Mouse (Mus musculus): Measurements from ENCODE around the gene Srsf10. TPM values are rescaled to one million over a fixed set of nuclear protein-coding genes. Genes with fewer than 3 reads are reported as not detected.

Gene Srsf10
- polyA plus RNA-seq, 1 experiment from 2014 or later = 56.2 TPM

DNA sequence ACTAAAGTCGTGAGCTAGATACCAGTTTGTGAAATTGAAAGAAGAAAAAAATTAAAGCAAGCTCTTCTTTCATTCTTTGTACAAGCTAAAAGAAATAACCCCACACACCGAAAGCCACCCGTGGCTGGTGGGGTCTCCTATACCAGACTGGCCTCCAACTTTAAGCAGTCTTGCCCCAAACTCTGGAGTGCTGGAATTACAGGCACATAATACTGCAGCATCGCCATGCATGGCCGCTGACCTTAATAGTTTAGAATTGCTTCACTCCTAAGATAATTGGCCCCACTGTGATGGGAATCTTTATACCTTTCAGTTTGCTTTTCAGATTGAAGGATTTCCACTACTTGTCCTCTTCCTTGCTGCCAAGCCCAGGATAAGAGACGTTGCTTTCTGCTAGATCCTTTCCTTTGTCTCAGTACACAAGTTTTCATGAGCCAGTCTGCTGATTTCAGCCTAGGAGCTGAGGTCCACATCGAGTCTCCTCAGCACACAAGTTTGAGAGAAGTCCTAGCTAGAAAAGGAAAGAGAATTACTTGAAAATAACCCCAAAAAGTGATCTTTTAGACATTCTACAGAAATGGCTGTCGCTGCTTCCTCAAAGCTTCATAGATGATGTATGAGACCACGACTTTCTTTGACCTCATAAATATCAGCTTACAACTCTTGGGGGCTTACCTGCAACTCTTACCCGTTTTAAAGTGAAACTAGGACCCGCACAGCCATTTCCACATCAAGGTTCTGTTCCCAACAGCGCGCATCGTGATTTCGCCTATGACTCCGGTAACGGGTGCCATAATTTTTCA is 17.2 kb downstream of the Srsf10 start:
- peaks cover 7% of the 10 kb centered on the region; the same call in 1 of the 2 replicates for H3K36me3 ChIP-seq (ENCODE audit: inconsistent target)
- peak overlapping the region; percentile 84 for H3K4me3 ChIP-seq (ENCODE audit: inconsistent target)
- 5% methylated on average over 17 of the region's 17 CpGs for WGBS (ENCODE audit: missing documents)
- H3K79me2 ChIP-seq (ENCODE audit: inconsistent target) = peaks cover 52% of the 10 kb centered on the region
- peak overlapping the region; percentile 92 for H3K27ac ChIP-seq

DNA sequence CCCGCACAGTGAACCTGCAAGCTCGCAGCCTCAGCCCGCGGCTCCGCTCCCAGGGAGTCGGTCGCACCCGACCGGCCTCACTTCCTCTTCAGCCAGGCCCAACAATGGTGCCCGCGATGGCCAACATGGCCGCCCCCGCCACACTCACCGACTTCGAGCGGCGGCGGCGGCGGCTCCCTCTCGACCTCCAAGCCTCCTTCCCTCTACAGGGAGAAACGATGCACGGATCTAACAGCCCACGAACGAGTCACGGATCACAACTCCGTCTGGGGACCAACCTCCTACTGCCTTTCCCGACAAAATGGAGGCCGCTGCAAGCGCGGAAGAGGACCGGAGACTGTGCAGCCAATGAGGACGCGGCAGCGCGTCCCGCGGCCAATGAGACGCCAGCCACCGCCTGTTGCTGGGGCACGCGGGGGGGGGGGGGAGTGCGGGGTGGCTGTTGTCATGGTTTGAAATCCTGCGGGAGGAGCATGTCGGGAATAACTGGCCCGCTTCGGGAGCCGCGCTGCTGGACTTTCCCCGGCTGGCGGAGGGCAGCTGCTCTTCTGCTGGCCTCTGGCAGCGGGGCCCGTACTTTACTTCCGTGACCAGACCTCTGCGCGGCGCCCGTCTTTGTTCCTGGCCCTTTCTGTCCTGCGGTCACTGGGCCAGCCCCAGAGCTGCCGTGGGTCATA is 18.1 kb downstream of the Srsf10 start, which contains the start of gene Pnrc2:
Pnrc2 (minus strand) TSS at position 325 of the 677 bp plus-strand sequence.
- Histone ChIP-seq H3K27ac (peak within 1 kb of the TSS; percentile 92), H3K36me3 (ENCODE audit: inconsistent target) (peaks cover 7% of the 10 kb centered on the region; the same call in 1 of the 2 replicates)
- under 1% methylated on average over 58 of the region's 60 CpGs for WGBS (ENCODE audit: missing documents)

DNA sequence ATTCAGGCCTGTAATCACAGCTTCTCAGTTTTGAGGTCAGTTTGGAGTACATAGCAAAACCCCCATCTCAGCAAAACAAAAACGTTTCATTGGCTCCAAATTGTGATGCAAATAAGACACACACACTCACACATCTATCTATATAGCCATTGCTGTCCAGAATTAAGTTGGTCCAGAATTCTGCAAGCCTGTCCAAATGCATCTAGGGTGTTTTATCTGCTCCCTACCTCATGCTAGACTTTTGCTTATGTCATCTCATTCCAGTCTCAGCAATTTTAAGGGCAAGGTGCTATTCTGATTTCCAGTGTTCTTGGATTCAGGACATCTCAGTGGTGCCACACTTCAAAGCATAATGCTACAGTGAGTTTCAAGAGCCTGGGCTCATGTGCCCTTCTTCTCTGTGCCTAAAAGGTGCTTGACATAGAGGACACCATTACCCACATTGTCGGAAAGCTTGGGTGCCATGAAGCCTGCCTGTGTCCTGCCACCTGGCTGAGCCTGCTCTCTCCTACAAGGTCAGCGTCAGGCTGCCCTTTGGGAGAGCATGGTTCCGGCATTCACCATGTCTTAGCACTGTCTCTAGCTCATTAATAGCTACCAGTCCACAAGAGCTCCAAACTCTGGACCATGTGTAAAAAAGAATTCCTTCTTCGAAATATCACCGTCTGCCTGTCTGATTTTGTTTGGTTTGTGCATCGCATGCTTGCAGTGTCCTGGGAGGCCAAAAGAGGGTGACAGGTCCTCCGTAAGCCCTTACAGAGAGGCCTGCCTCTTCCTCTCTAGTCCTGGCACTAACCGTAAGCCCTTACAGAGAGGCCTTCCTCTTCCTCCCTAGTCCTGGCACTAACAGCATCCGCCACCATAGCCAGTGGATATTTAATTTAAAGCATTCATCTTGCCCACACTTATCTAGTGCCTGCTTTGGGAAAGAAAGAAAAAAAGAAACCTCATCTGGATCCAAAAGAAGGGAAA is 19.3 kb downstream of the Srsf10 start:
- peaks cover 34% of the 10 kb centered on the region for H3K79me2 ChIP-seq (ENCODE audit: inconsistent target)
- peak overlapping the region; percentile 23 for H3K4me3 ChIP-seq (ENCODE audit: inconsistent target)
- peak overlapping the region; percentile 92 for H3K27ac ChIP-seq
- peaks cover 7% of the 10 kb centered on the region; the same call in 1 of the 2 replicates for H3K36me3 ChIP-seq (ENCODE audit: inconsistent target)
- WGBS (ENCODE audit: missing documents) = 59% methylated on average over 10 of the region's 10 CpGs

More for the DNA sequence above, 18.1 kb downstream of the Srsf10 start, which contains the start of gene Pnrc2:
- Histone ChIP-seq H3K4me3 (ENCODE audit: inconsistent target) (peak within 1 kb of the TSS; percentile 84), H3K79me2 (ENCODE audit: inconsistent target) (peaks cover 46% of the 10 kb centered on the region)

GRCm38 (mm10) chr4:135875546-135875945 is 20.0 kb downstream of the Srsf10 start:
- Histone ChIP-seq H3K79me2 (ENCODE audit: inconsistent target) (peaks cover 28% of the 10 kb centered on the region), H3K36me3 (ENCODE audit: inconsistent target) (peaks cover 7% of the 10 kb centered on the region; the same call in 1 of the 2 replicates), H3K27ac (peak overlapping the region; percentile 92), H3K4me3 (ENCODE audit: inconsistent target) (peak overlapping the region; percentile 3; the same call in 1 of the 2 replicates)
- 22% methylated on average over 7 of the region's 7 CpGs for WGBS (ENCODE audit: missing documents)

- Histone ChIP-seq H3K4me3 (ENCODE audit: inconsistent target) (peak overlapping the region; percentile 3; the same call in 1 of the 2 replicates), H3K27ac (peak overlapping the region; percentile 92), H3K79me2 (ENCODE audit: inconsistent target) (peaks cover 22% of the 10 kb centered on the region), H3K36me3 (ENCODE audit: inconsistent target) (peaks cover 7% of the 10 kb centered on the region; the same call in 1 of the 2 replicates)
- WGBS (ENCODE audit: missing documents) = 5% methylated on average over 9 of the region's 9 CpGs
Measured at GRCm38 (mm10) chr4:135875991-135876582, 20.5 kb downstream of the Srsf10 start.

DNA sequence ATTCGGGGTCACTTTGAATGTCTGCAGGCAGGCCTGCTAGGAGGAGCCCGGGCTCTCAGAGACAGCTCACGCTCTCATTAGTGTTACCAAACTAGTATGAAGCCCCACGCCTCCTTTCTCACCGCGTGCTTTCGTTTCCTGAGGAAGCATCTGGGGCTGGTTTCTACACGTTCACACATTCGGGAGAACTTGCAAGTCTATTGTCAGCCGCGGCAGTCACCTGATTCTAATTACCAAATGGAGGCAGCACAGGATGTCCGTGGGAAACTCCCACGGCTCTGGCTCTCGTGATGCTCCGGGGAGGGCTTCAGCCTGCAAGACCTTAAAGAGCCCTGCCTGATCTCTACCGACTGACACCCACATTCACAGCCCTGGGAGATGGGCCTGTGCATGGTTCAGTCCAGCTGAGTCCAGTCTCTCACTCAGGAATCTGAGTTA is 21.1 kb downstream of the Srsf10 start:
- Histone ChIP-seq H3K27ac (peak overlapping the region; percentile 92), H3K79me2 (ENCODE audit: inconsistent target) (peaks cover 17% of the 10 kb centered on the region), H3K36me3 (ENCODE audit: inconsistent target) (peaks cover 4% of the 10 kb centered on the region; the same call in 1 of the 2 replicates), H3K4me3 (ENCODE audit: inconsistent target) (peak overlapping the region; percentile 3; the same call in 1 of the 2 replicates)
- under 1% methylated on average over 16 of the region's 16 CpGs for WGBS (ENCODE audit: missing documents)

DNA sequence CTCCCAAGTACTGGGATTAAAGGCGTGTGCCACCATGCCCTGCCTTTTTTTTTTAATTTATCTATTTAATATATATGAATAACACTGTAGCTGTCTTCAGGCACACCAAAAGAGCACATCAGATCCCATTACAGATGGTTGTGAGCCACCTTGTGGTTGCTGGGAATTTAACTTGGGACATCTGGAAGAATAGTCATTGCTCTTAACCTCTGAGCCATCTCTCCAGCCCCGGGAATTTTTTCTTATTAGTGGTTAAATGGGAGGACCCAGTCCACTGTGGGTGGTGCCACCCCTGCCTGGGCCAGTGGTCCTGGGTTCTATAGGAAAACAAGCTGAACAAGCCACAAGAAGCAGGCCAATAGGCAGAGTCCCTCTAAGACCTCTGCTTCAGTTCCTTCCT is 22.2 kb downstream of the Srsf10 start:
- Histone ChIP-seq H3K27ac (no peak overlapping the region), H3K79me2 (ENCODE audit: inconsistent target) (peaks cover 6% of the 10 kb centered on the region), H3K36me3 (ENCODE audit: inconsistent target) (no peaks in the 10 kb centered on the region), H3K4me3 (ENCODE audit: inconsistent target) (no peak overlapping the region)
- 69% methylated on average over 2 of the region's 2 CpGs for WGBS (ENCODE audit: missing documents)

- Histone ChIP-seq H3K79me2 (ENCODE audit: inconsistent target) (no peaks in the 10 kb centered on the region), H3K4me3 (ENCODE audit: inconsistent target) (no peak overlapping the region), H3K36me3 (ENCODE audit: inconsistent target) (no peaks in the 10 kb centered on the region), H3K27ac (no peak overlapping the region)
- 90% methylated on average over 6 of the region's 6 CpGs for WGBS (ENCODE audit: missing documents)
Measured at GRCm38 (mm10) chr4:135879021-135879420, 23.5 kb downstream of the Srsf10 start.

DNA sequence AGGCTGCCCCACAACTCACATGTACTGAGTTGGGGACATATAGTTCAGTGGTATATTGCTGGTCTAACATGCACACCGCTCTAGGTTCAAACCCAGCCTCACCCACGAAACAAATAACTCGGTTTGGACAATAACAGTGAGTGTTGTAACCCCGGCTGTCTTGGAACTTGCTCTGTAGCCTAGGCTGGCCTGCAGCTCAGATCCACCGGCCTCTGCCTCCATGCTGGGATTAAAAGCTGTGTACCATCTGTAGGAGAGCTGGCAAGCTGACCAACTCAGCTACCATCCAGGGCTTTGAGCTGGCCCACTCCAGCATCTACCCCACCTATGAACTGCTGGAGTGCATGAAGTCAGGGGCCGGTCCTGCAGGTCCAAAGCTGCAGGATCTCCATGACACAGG is 24.5 kb downstream of the Srsf10 start:
- H3K4me3 ChIP-seq (ENCODE audit: inconsistent target) = no peak overlapping the region
- H3K27ac ChIP-seq = no peak overlapping the region
- WGBS (ENCODE audit: missing documents) = 99% methylated on average over 6 of the region's 6 CpGs
- no peaks in the 10 kb centered on the region for H3K79me2 ChIP-seq (ENCODE audit: inconsistent target)
- H3K36me3 ChIP-seq (ENCODE audit: inconsistent target) = no peaks in the 10 kb centered on the region

DNA sequence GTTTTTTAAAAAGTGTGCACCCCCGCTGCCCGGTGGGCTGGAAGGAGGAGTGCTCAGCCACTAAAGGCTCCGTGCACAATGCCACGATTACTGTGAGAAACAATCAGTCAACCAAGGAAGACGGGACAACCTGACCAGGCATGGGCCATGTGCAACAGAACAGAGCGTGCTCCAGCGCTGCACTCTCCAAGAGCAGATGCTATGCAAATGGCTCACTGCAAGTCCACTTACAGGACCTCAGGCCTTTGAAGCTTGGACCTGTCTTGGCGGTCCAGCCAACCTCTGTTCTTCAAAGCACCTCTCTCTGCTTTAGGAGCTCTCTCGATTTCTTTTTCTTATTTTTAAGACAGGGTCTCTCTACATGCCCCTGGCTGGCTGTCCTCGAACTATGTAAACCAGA is 25.0 kb downstream of the Srsf10 start:
- H3K4me3 ChIP-seq (ENCODE audit: inconsistent target) = no peak overlapping the region
- H3K27ac ChIP-seq = no peak overlapping the region
- no peaks in the 10 kb centered on the region for H3K79me2 ChIP-seq (ENCODE audit: inconsistent target)
- WGBS (ENCODE audit: missing documents) = 93% methylated on average over 10 of the region's 10 CpGs
- H3K36me3 ChIP-seq (ENCODE audit: inconsistent target) = no peaks in the 10 kb centered on the region

GRCm38 (mm10) chr4:135882023-135882422 is 26.5 kb downstream of the Srsf10 start:
- no peaks in the 10 kb centered on the region for H3K79me2 ChIP-seq (ENCODE audit: inconsistent target)
- no peaks in the 10 kb centered on the region for H3K36me3 ChIP-seq (ENCODE audit: inconsistent target)
- H3K4me3 ChIP-seq (ENCODE audit: inconsistent target) = no peak overlapping the region
- no peak overlapping the region for H3K27ac ChIP-seq
- 88% methylated on average over 6 of the region's 6 CpGs for WGBS (ENCODE audit: missing documents)

- H3K79me2 ChIP-seq (ENCODE audit: inconsistent target) = no peaks in the 10 kb centered on the region
- no peak overlapping the region for H3K27ac ChIP-seq
- H3K36me3 ChIP-seq (ENCODE audit: inconsistent target) = no peaks in the 10 kb centered on the region
- whole genome bisulfite sequencing (ENCODE audit: missing documents) = 83% methylated on average over 10 of the region's 10 CpGs
- no peak overlapping the region for H3K4me3 ChIP-seq (ENCODE audit: inconsistent target)
Measured at GRCm38 (mm10) chr4:135883401-135883851, 27.9 kb downstream of the Srsf10 start.

- WGBS (ENCODE audit: missing documents) = 52% methylated on average over 7 of the region's 7 CpGs
- no peak overlapping the region for H3K4me3 ChIP-seq (ENCODE audit: inconsistent target)
- no peaks in the 10 kb centered on the region for H3K36me3 ChIP-seq (ENCODE audit: inconsistent target)
- no peak overlapping the region for H3K27ac ChIP-seq
- H3K79me2 ChIP-seq (ENCODE audit: inconsistent target) = no peaks in the 10 kb centered on the region
Measured at GRCm38 (mm10) chr4:135883881-135884516, 28.5 kb downstream of the Srsf10 start.
